Mouse (Mus musculus) intestine, postnatal 0 days (tissue): ENCODE data around the gene Rpl7l1. TPM values are rescaled to one million over a fixed set of nuclear protein-coding genes. Genes with fewer than 3 reads are reported as not detected.
A peak's percentile ranks its signal among the peaks of the same experiment; 100 is the strongest.

Experiments
- ATAC-seq: fragments of 200-750 bp; cut with Nextera tagmentation; 2 replicates; pipeline ENCODE4 v1.8.0; 2017; ENCODE audit warnings: mild to moderate bottlenecking, moderate TSS enrichment, moderate library complexity
- H3K27ac ChIP-seq: fragments of 300-500 bp; sonication (generic); 2 replicates; pipeline ENCODE4 v1.5.1; 2014; ENCODE audit warnings: mild to moderate bottlenecking, low read depth, low read length, moderate library complexity
- H3K27me3 ChIP-seq: fragments of 300-500 bp; sonication (generic); replicated peaks from 2 replicates; pipeline ENCODE4 v1.6.1; 2014; ENCODE audit warnings: low read length, mixed read lengths; ENCODE audit not compliant: control insufficient read depth, insufficient read depth
- H3K36me3 ChIP-seq: fragments of 300-500 bp; sonication (generic); 2 replicates; pipeline ENCODE4 v1.6.1; 2014; ENCODE audit warnings: mild to moderate bottlenecking, moderate library complexity; ENCODE audit not compliant: control insufficient read depth, insufficient read depth
- H3K4me1 ChIP-seq: fragments of 300-500 bp; sonication (generic); replicated peaks from 2 replicates; pipeline ENCODE4 v1.6.1; 2014; ENCODE audit warnings: antibody characterized with exemption, low read length, mixed read lengths; ENCODE audit not compliant: control insufficient read depth, insufficient read depth
- H3K4me2 ChIP-seq: fragments of 300-500 bp; sonication (generic); replicated peaks from 2 replicates; pipeline ENCODE4 v1.6.1; 2014; ENCODE audit warnings: low read depth, mild to moderate bottlenecking, moderate library complexity
- H3K4me3 ChIP-seq: fragments of 300-500 bp; sonication (generic); 2 replicates; pipeline ENCODE4 v1.5.1; 2014; ENCODE audit warnings: low read depth, low read length
- H3K9ac ChIP-seq: fragments of 300-500 bp; sonication (generic); 2 replicates; pipeline ENCODE4 v1.6.1; 2014; ENCODE audit warnings: mild to moderate bottlenecking, low read depth, low read length
- H3K9me3 ChIP-seq: fragments of 300-500 bp; sonication (generic); 2 replicates; pipeline ENCODE4 v1.6.1; 2016; ENCODE audit warnings: mixed run types; ENCODE audit not compliant: control insufficient read depth
- CTCF ChIP-seq: sonication (generic); IDR thresholded peaks from 2 replicates; pipeline ENCODE4 v1.5.1; 2016; ENCODE audit warnings: low read depth, mild to moderate bottlenecking, control low read depth, antibody characterized with exemption, moderate library complexity
- whole genome bisulfite sequencing: fragments of 180-500 bp; shearing (Covaris S2); extraction: QIAGEN DNeasy Blood & Tissue Kit; methylation state at CpG from one replicate; pipeline ENCODE4 v1.1.7; 2014; 5-methylcytosine and 5-hydroxymethylcytosine counted together
- polyA plus RNA-seq: library from polyadenylated mRNA; unstranded; fragments of >200 nt; fragmentation: Nextera tagmentation; extraction: Ambion mirVana; gene quantifications from 2 replicates; pipeline ENCODE4 v1.2.1, GENCODE M21; 2015

Rpl7l1 gene
- polyA plus RNA-seq, 1 experiment from 2014 or later: 78.5 TPM

DNA sequence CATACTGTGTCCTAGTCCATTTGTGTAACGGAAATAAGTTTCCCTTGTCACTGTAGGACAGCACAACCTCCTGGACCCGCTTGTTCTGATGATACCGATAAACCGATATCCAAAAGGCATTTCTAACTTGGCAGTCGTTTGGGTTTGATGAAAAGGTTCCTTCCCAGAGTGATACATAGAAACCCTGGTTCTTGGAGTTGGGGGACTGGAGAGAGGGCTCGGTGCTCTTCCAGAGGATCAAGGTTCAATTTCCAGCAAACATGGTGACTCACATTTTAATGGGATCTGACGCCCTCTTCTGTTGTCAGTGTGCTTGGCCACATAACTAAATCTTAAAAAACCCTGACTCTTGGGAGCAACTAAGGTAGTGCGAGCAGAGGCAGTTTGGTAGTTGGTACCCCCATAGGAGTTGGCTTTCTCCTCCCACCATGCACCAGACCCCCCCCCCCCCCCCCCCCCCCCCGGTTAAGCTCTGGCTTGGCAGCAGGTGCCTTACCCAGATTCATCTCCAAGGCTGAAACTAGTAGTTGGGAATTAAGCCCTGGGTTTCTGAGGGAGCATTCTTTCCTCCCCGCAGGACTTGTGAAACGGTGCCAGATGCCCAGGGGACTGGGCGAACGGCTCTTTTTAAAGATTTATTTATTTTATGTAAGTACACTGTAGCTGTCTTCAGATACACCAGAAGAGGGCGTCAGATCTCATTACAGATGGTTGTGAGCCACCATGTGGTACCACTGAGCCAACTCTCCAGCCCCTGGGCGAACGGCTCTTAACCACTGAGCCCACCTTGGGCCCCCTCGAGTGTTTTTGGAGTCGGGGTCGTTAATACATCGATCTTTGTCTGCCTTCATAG lies 9.0 kb downstream of the Rpl7l1 start:
- WGBS: 8% methylated on average over 19 of the region's 20 CpGs

GRCm38 (mm10) chr17:46772404-46773277 lies 9.8 kb downstream of the Rpl7l1 start, which contains the start of gene 2310039H08Rik:
2310039H08Rik (plus strand) TSS chr17:46772635.
- Histone ChIP-seq H3K27me3 (no peaks in the 10 kb centered on the region), H3K27ac (peak within 1 kb of the TSS; percentile 87), H3K4me2 (peak within 1 kb of the TSS; percentile 94), H3K36me3 (peaks cover 33% of the 10 kb centered on the region), H3K9ac (peak within 1 kb of the TSS; percentile 76), H3K4me1 (no peaks in the 10 kb centered on the region), H3K4me3 (peak within 1 kb of the TSS; percentile 85), H3K9me3 (no peaks in the 10 kb centered on the region)
- 0% methylated on average over 50 of the region's 50 CpGs for WGBS
- ATAC-seq: peak; percentile 79
- TF ChIP-seq CTCF: no peak

More for the DNA sequence above, 9.0 kb downstream of the Rpl7l1 start:
- Histone ChIP-seq H3K9ac (peak overlapping the region; percentile 76), H3K4me1 (no peaks in the 10 kb centered on the region), H3K27ac (peak overlapping the region; percentile 87), H3K4me2 (peak overlapping the region; percentile 94), H3K36me3 (peaks cover 42% of the 10 kb centered on the region), H3K27me3 (no peaks in the 10 kb centered on the region), H3K9me3 (no peaks in the 10 kb centered on the region), H3K4me3 (peak overlapping the region; percentile 85)
- TF ChIP-seq CTCF: peak; percentile 54
- ATAC-seq: peak; percentile 31

DNA sequence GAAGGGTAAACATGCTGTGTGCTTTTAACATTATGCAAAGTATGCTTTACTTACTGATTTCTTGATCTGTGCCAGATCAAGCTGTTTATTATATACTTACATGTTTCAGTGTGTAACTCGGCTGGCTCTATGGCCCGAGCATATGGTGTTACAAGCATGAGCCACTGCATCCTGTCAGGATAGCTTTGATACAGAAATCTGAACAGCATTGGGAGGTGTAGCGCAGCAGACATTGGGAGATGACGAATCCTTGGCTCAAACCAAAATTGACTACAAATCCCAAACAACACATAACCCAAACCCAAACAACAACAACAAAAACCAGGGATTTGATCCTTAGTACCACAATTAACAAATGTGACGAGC lies 10.5 kb downstream of the Rpl7l1 start:
- Histone ChIP-seq H3K4me2 (peak overlapping the region; percentile 94), H3K9ac (peak overlapping the region; percentile 76; the same call in 1 of the 2 replicates), H3K4me3 (peak overlapping the region; percentile 85), H3K4me1 (no peaks in the 10 kb centered on the region), H3K36me3 (peaks cover 27% of the 10 kb centered on the region), H3K27me3 (no peaks in the 10 kb centered on the region), H3K27ac (0 out of 2 replicates have a peak overlapping the region, but pooled peaks have one; percentile 16), H3K9me3 (no peaks in the 10 kb centered on the region)
- WGBS: 3% methylated on average over 5 of the region's 5 CpGs
- no peak for ATAC-seq
- TF ChIP-seq CTCF: no peak

DNA sequence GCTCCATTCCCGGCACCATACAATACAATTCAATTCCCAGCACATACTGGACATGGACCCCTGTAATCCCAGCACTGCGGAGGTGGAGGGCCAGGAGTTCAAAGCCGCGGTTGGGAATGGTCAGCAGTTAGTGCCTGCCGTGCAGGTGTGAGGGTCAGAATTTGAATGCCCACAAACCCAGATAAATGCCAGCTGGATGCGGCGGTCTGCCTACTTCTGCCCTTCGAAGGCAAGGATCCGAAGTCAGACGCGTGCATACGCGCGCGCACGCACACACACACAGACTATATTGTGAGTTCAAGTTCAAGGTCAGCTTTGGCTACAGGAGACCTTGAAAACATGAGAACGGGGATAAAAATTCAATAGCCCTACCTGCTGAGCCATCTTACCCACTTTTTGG lies 10.9 kb downstream of the Rpl7l1 start:
- Histone ChIP-seq H3K4me3 (peak overlapping the region; percentile 85; the same call in 1 of the 2 replicates), H3K4me2 (peak overlapping the region; percentile 94), H3K27me3 (no peaks in the 10 kb centered on the region), H3K9me3 (no peaks in the 10 kb centered on the region), H3K27ac (no peak overlapping the region), H3K4me1 (no peaks in the 10 kb centered on the region), H3K9ac (no peak overlapping the region), H3K36me3 (peaks cover 25% of the 10 kb centered on the region)
- no peak for TF ChIP-seq CTCF
- ATAC-seq: no peak
- 66% methylated on average over 17 of the region's 17 CpGs for WGBS

GRCm38 (mm10) chr17:46771025-46771424 lies 11.4 kb downstream of the Rpl7l1 start:
- no peak overlapping the region for H3K27ac ChIP-seq
- no peak for ATAC-seq
- no peak overlapping the region for H3K4me3 ChIP-seq
- no peak overlapping the region for H3K9ac ChIP-seq
- 87% methylated on average over 4 of the region's 4 CpGs for WGBS
- H3K9me3 ChIP-seq: no peaks in the 10 kb centered on the region
- H3K4me1 ChIP-seq: no peaks in the 10 kb centered on the region
- H3K4me2 ChIP-seq: no peak overlapping the region
- H3K36me3 ChIP-seq: peaks cover 20% of the 10 kb centered on the region
- H3K27me3 ChIP-seq: no peaks in the 10 kb centered on the region
- TF ChIP-seq CTCF: peak; percentile 42

DNA sequence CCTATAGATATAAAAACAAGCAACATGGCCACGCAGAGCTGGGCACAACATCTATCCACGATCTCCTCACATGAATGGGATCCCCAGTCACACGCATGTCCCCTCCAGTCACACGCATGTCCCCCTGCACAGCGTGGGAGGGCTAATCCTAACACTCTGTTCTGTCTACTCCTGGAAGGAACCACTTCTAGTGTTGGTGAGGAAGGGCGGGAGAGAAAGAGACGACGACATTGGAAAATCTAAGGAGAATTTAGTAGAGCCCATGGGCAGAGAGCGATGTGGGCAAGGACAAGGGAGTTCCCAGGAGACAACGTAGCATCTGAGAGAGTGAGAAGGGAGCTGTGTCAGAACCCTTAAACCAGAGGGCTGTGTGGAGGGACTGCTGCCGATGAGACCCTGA lies 11.9 kb downstream of the Rpl7l1 start:
- H3K36me3 ChIP-seq: peaks cover 15% of the 10 kb centered on the region
- H3K4me1 ChIP-seq: no peaks in the 10 kb centered on the region
- ATAC-seq: no peak
- no peak overlapping the region for H3K4me3 ChIP-seq
- no peaks in the 10 kb centered on the region for H3K27me3 ChIP-seq
- H3K9ac ChIP-seq: no peak overlapping the region
- H3K27ac ChIP-seq: no peak overlapping the region
- 92% methylated on average over 11 of the region's 11 CpGs for WGBS
- no peak overlapping the region for H3K4me2 ChIP-seq
- TF ChIP-seq CTCF: no peak
- no peaks in the 10 kb centered on the region for H3K9me3 ChIP-seq
